In the genomic region with DNA sequence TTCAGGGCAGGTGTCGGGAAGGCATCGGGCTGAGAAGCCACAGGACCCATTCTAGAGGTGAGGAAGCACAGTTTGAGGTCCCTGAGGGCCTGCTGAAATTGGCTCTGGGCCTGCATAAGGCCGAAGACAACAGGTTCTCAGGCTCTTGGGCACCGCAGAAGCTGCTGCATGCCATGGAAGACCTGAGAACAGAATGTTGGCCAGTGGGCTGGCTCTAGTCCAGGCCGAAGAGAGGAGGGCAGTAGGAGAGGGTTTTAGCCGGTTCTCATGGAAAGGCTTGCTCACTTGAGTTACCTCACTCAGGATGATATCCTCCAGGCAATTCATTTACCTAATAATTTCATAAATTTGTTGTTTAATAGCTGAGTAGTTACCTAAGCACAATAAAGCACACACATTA, we compare ENCODE assay signal across 32 mouse cellular contexts.
A peak's percentile ranks its signal among the peaks of the same experiment; 100 is the strongest.
DNase-seq lines count a peak whose midpoint lies in the region; ATAC-seq and TF ChIP-seq lines count a peak whose summit lies in the region.
"Had no signal": no experiment of that assay in that cellular context is flagged by ENCODE, and none has a peak within 500 bp of the region (broad histone marks: within the 10 kb centered on the region; RNA-seq: fewer than 3 reads in every experiment).

No protein-coding gene starts in this region.

- no peak for ATAC-seq in megakaryocyte, adult 5-6 weeks (ENCODE audit: poor library complexity, severe bottlenecking)
- ATAC-seq: forebrain, embryonic 16.5 days; intestine, postnatal 0 days; midbrain, embryonic 16.5 days had no signal

- H3K27ac ChIP-seq in gastrocnemius, adult 2 months = no peak overlapping the region
- H3K27ac ChIP-seq: embryonic facial prominence, embryonic 13.5 days; forebrain, embryonic 10.5 days; heart, adult 2 months; hindbrain, embryonic 14.5 days; liver, embryonic 14.5 days; macrophage; midbrain, embryonic 10.5 days; stomach, embryonic 15.5 days had no signal

- H3K4me1 ChIP-seq in megakaryocyte, embryonic 14.5 days = no peaks in the 10 kb centered on the region
- H3K4me1 ChIP-seq: embryonic facial prominence, embryonic 13.5 days; forebrain, embryonic 10.5 days; heart, embryonic 12.5 days; midbrain, embryonic 10.5 days; stomach, embryonic 15.5 days had no signal

- no peak for TF ChIP-seq CTCF in gastrocnemius, adult 2 months (IDR thresholded peaks at IDR 0.05)

- intact Hi-C loops in gastrocnemius, adult 2 months (cut with DNase I) = no loop called here

- no peaks in the 10 kb centered on the region for H3K36me3 ChIP-seq in megakaryocyte, embryonic 14.5 days (replicated peaks; ENCODE audit: low read length)
- H3K36me3 ChIP-seq: embryonic facial prominence, embryonic 13.5 days; forebrain, embryonic 10.5 days; G1E; heart, embryonic 12.5 days; midbrain, embryonic 10.5 days; stomach, embryonic 15.5 days had no signal

- peak overlapping the region; percentile 23 for H3K4me3 ChIP-seq in megakaryocyte, embryonic 14.5 days (replicated peaks)
- H3K4me3 ChIP-seq in gastrocnemius, adult 2 months = no peak overlapping the region
- H3K4me3 ChIP-seq: embryonic facial prominence, embryonic 13.5 days; forebrain, embryonic 10.5 days; heart, adult 2 months; heart, embryonic 12.5 days; midbrain, embryonic 10.5 days; stomach, embryonic 15.5 days had no signal

- H3K9me3 ChIP-seq in megakaryocyte, embryonic 14.5 days = no peaks in the 10 kb centered on the region
- H3K9me3 ChIP-seq: embryonic facial prominence, embryonic 13.5 days; forebrain, embryonic 10.5 days; G1E; heart, embryonic 12.5 days; midbrain, embryonic 10.5 days; stomach, embryonic 15.5 days had no signal

- H3K27me3 ChIP-seq in megakaryocyte, embryonic 14.5 days (replicated peaks) = no peaks in the 10 kb centered on the region
- H3K27me3 ChIP-seq: embryonic facial prominence, embryonic 13.5 days; heart, embryonic 12.5 days; stomach, embryonic 15.5 days had no signal

- peak; percentile 1 for DNase-seq in adrenal gland, postnatal 25 days
- DNase-seq in adrenal gland, adult 8-10 months = no peak
- DNase-seq in cerebellum, adult 9-10 months = peak; percentile 26
- DNase-seq in cerebellum, postnatal 36 days = peak; percentile 23 to 38
- DNase-seq in gastrocnemius, adult 2 months = no peak
- DNase-seq in frontal cortex, postnatal 14 days (ENCODE audit: low spot score in 2 of 2) = no peak
- DNase-seq: adrenal gland, postnatal 14 days; gastrocnemius, postnatal 36 days; kidney, adult 9 months; kidney, postnatal 10 days; layer of hippocampus, postnatal 36 days; liver; lung, adult 2 months; lung, postnatal 10 days; right cerebral cortex, postnatal 25 days; thymus, adult 18-20 months; thymus, postnatal 36 days had no signal

Comparison
In these comparisons a context has a peak if more than half of its experiments do, and no peak if none do; other contexts are left out.
1. DNase-seq: peak in adrenal gland, postnatal 25 days (single experiment), cerebellum, adult 9-10 months (single experiment) and cerebellum, postnatal 36 days (2 of 2); none in adrenal gland, adult 8-10 months (single experiment), gastrocnemius, adult 2 months (single experiment) and frontal cortex, postnatal 14 days (0 of 2).